Mouse (Mus musculus): ENCODE data around the gene Shank3. TPM values are rescaled to one million over a fixed set of nuclear protein-coding genes. Genes with fewer than 3 reads are reported as not detected.

Gene Shank3
- total RNA-seq, 2 experiments from 2014 or later = 271 to 274 TPM

Other genes starting within 250 kb of the Shank3 start
- 100 to 1,000 TPM; 248 to 274 TPM for gene Sbf1, start 184.3 kb upstream of the Shank3 start, total RNA-seq (2021)
- not detected for gene Adm2, start 176.9 kb upstream of the Shank3 start, total RNA-seq (2021)
- gene Miox, start 165.2 kb upstream of the Shank3 start, total RNA-seq (2021) = not detected
- gene Lmf2, start 144.0 kb upstream of the Shank3 start, total RNA-seq (2021) = 10 to 100 TPM; 22.8 to 24.2 TPM
- gene Ncaph2, start 143.9 kb upstream of the Shank3 start, total RNA-seq (2021) = 10 to 100 TPM; 75.5 to 79.0 TPM
- 10 to 100 TPM; 28.9 to 29.9 TPM for gene Sco2, start 125.8 kb upstream of the Shank3 start, total RNA-seq (2021)
- 1 to 10 TPM; 1.3 to 1.6 TPM for gene Tymp, start 122.6 kb upstream of the Shank3 start, total RNA-seq (2021)
- gene Odf3b, start 120.3 kb upstream of the Shank3 start, total RNA-seq (2021) = 1 to 10 TPM; 2.7 to 5.3 TPM
- gene Klhdc7b, start 114.7 kb upstream of the Shank3 start, total RNA-seq (2021) = under 1 TPM in 1 of 2 experiments, not detected in 1; 0.14 TPM
- not detected for gene Syce3, start 89.1 kb upstream of the Shank3 start, total RNA-seq (2021)
- 1 to 10 TPM; 2.1 to 3.1 TPM for gene Cpt1b, start 73.8 kb upstream of the Shank3 start, total RNA-seq (2021)
- gene C730034F03Rik, start 70.0 kb upstream of the Shank3 start, total RNA-seq (2021) = 1 to 10 TPM; 2.7 to 2.9 TPM
- gene Gm44502, start 69.9 kb upstream of the Shank3 start, total RNA-seq (2021) = not detected
- gene Chkb, start 69.7 kb upstream of the Shank3 start, total RNA-seq (2021) = 10 to 100 TPM; 44.3 to 50.0 TPM
- gene Mapk8ip2, start 45.7 kb upstream of the Shank3 start, total RNA-seq (2021) = 100 to 1,000 TPM; 195 to 198 TPM
- gene Arsa, start 22.2 kb upstream of the Shank3 start, total RNA-seq (2021) = 10 to 100 TPM; 29.1 to 31.5 TPM
- gene Acr, start 68.7 kb downstream of the Shank3 start, total RNA-seq (2021) = 1 to 10 TPM in 1 of 2 experiments, under 1 TPM in 1; 0.65 to 2.4 TPM
- 10 to 100 TPM; 30.8 to 32.7 TPM for gene Rabl2, start 92.3 kb downstream of the Shank3 start, total RNA-seq (2021)